In the genomic region with DNA sequence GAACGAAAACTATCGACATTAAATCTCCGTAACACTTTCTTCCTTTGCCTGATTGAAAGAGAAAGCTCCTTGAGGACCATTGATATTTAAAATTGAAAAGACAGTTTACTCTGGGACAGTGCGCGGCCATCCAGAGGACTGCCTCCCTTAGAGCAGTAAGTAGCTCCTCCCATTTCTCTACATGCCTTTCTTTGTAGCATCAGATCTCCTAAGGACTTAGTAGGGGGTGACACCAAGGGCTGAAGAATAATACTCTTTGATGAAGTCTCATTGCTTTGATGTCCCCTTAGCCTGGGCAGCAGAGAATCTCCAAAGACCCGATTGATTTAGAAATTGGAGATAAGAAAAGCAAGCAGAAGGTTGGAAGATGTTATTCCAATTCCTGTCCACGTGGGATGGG, we compare ENCODE assay signal across 14 mouse cellular contexts. TPM values are rescaled to one million over a fixed set of nuclear protein-coding genes. Genes with fewer than 3 reads are reported as not detected.
A peak's percentile ranks its signal among the peaks of the same experiment; 100 is the strongest.
DNase-seq lines count a peak whose midpoint lies in the region; ATAC-seq lines count a peak whose summit lies in the region.
"Had no signal": no experiment of that assay in that cellular context is flagged by ENCODE, and none has a peak within 500 bp of the region (broad histone marks: within the 10 kb centered on the region; RNA-seq: fewer than 3 reads in every experiment).

No protein-coding gene starts in this region.

- H3K27ac ChIP-seq in intestine, embryonic 14.5 days (ENCODE audit: low read depth), result no peak overlapping the region
- no peak overlapping the region for H3K27ac ChIP-seq in intestine, embryonic 15.5 days
- H3K27ac ChIP-seq in forebrain, embryonic 13.5 days, result no peak overlapping the region
- peak overlapping the region; percentile 4; the same call in 1 of the 2 replicates for H3K27ac ChIP-seq in midbrain, embryonic 12.5 days (replicated peaks)

- H3K36me3 ChIP-seq in intestine, embryonic 14.5 days (ENCODE audit: control insufficient read depth, insufficient read depth, low read length), result no peaks in the 10 kb centered on the region
- H3K36me3 ChIP-seq in intestine, embryonic 15.5 days, result no peaks in the 10 kb centered on the region
- H3K36me3 ChIP-seq in forebrain, embryonic 13.5 days (ENCODE audit: poor library complexity, severe bottlenecking), result peaks cover 16% of the 10 kb centered on the region
- H3K36me3 ChIP-seq in midbrain, embryonic 12.5 days, result peaks cover 16% of the 10 kb centered on the region

- DNase-seq in intestine, embryonic 14.5 days (ENCODE audit: low spot score), result no peak
- DNase-seq in embryo, embryonic 10 days (ENCODE audit: low spot score), result peak; percentile 67
- no peak for DNase-seq in cerebellum, postnatal 4 days (ENCODE audit: low spot score in 2 of 2)
- no peak for DNase-seq in right cerebral cortex, postnatal 25 days
- DNase-seq: cerebellum, postnatal 25 days; kidney, adult 2 months; right cerebral cortex, postnatal 14 days; thymus, adult 18-20 months had no signal

- H3K27me3 ChIP-seq in intestine, embryonic 14.5 days (replicated peaks; ENCODE audit: control insufficient read depth, insufficient read depth, low read length), result no peaks in the 10 kb centered on the region
- H3K27me3 ChIP-seq in intestine, embryonic 15.5 days (replicated peaks), result no peaks in the 10 kb centered on the region
- no peaks in the 10 kb centered on the region for H3K27me3 ChIP-seq in forebrain, embryonic 13.5 days
- no peaks in the 10 kb centered on the region for H3K27me3 ChIP-seq in midbrain, embryonic 12.5 days
- H3K27me3 ChIP-seq: CH12.LX had no signal

- ATAC-seq in intestine, embryonic 14.5 days (replicated peaks; ENCODE audit: low FRiP score, low TSS enrichment, low read depth), result no peak
- ATAC-seq in intestine, embryonic 15.5 days, result no peak
- peak; percentile 65; the same call in 1 of the 2 replicates for ATAC-seq in forebrain, embryonic 13.5 days
- ATAC-seq in midbrain, embryonic 12.5 days (ENCODE audit: low FRiP score, low read depth), result peak; percentile 75
- no peak for ATAC-seq in inflammation-experienced regulatory T-cells, adult 6 months

- 14% methylated on average over 7 of the region's 7 CpGs for WGBS in intestine, embryonic 14.5 days
- 19% methylated on average over 7 of the region's 7 CpGs for WGBS in intestine, embryonic 15.5 days
- whole genome bisulfite sequencing in forebrain, embryonic 13.5 days, result 6% methylated on average over 7 of the region's 7 CpGs
- 1% methylated on average over 7 of the region's 7 CpGs for WGBS in midbrain, embryonic 12.5 days

- H3K4me1 ChIP-seq in intestine, embryonic 14.5 days (replicated peaks; ENCODE audit: control insufficient read depth, insufficient read depth, low read length), result peaks cover 15% of the 10 kb centered on the region
- H3K4me1 ChIP-seq in intestine, embryonic 15.5 days (replicated peaks), result 0 out of 2 replicates have a peak, but pooled peaks cover 2% of the 10 kb centered on the region
- peaks cover 33% of the 10 kb centered on the region for H3K4me1 ChIP-seq in forebrain, embryonic 13.5 days
- H3K4me1 ChIP-seq in midbrain, embryonic 12.5 days, result peaks cover 24% of the 10 kb centered on the region

- H3K4me3 ChIP-seq in intestine, embryonic 14.5 days (ENCODE audit: low read depth, low read length), result no peak overlapping the region
- no peak overlapping the region for H3K4me3 ChIP-seq in intestine, embryonic 15.5 days (replicated peaks)
- no peak overlapping the region for H3K4me3 ChIP-seq in forebrain, embryonic 13.5 days
- no peak overlapping the region for H3K4me3 ChIP-seq in midbrain, embryonic 12.5 days
- H3K4me3 ChIP-seq: myocyte had no signal

- peak overlapping the region; percentile 28 for H3K4me2 ChIP-seq in intestine, embryonic 14.5 days (ENCODE audit: low read length)
- H3K4me2 ChIP-seq in intestine, embryonic 15.5 days (replicated peaks), result no peak overlapping the region
- H3K4me2 ChIP-seq in forebrain, embryonic 13.5 days, result peak overlapping the region; percentile 33
- peak overlapping the region; percentile 19 for H3K4me2 ChIP-seq in midbrain, embryonic 12.5 days (replicated peaks)

- H3K9me3 ChIP-seq in intestine, embryonic 14.5 days (ENCODE audit: control insufficient read depth, low read length), result no peaks in the 10 kb centered on the region
- H3K9me3 ChIP-seq in intestine, embryonic 15.5 days, result no peaks in the 10 kb centered on the region
- no peaks in the 10 kb centered on the region for H3K9me3 ChIP-seq in forebrain, embryonic 13.5 days (replicated peaks)
- H3K9me3 ChIP-seq in midbrain, embryonic 12.5 days, result no peaks in the 10 kb centered on the region

- H3K9ac ChIP-seq in intestine, embryonic 14.5 days (ENCODE audit: low read length), result no peak overlapping the region
- H3K9ac ChIP-seq in intestine, embryonic 15.5 days, result no peak overlapping the region
- no peak overlapping the region for H3K9ac ChIP-seq in forebrain, embryonic 13.5 days
- H3K9ac ChIP-seq in midbrain, embryonic 12.5 days (replicated peaks), result no peak overlapping the region

RNA-seq across cellular contexts. Expression of gene Cxadr, which starts 20.3 kb away (rescaled TPM):
- polyA plus RNA-seq in intestine, embryonic 14.5 days (2014; fragmentation: Nextera tagmentation; extraction: Ambion mirVana), result 35.9 and 37.6 TPM in 2 replicates
- polyA plus RNA-seq in intestine, embryonic 15.5 days (2015; fragmentation: Nextera tagmentation; extraction: Ambion mirVana), result 50.6 and 53.7 TPM in 2 replicates
- polyA plus RNA-seq in forebrain, embryonic 13.5 days (2015; fragmentation: Nextera tagmentation; extraction: Ambion mirVana), result 101 and 110 TPM in 2 replicates
- polyA plus RNA-seq in midbrain, embryonic 12.5 days (2016; fragmentation: Nextera tagmentation; extraction: Ambion mirVana), result 116 and 122 TPM in 2 replicates
- 1 to 10 TPM in 2 of 3 experiments, under 1 TPM in 1; 0.65 to 1.5 (median 1.1) TPM for polyA plus RNA-seq in inflammation-experienced regulatory T-cells, adult 6 months (2017; shearing (Covaris generic))

RNA-seq across cellular contexts. Expression of gene Btg3, which starts 55.4 kb away (rescaled TPM):
- polyA plus RNA-seq in intestine, embryonic 14.5 days (2014; fragmentation: Nextera tagmentation; extraction: Ambion mirVana), result 37.1 and 40.5 TPM in 2 replicates
- 35.9 and 42.0 TPM in 2 replicates for polyA plus RNA-seq in intestine, embryonic 15.5 days (2015; fragmentation: Nextera tagmentation; extraction: Ambion mirVana)
- polyA plus RNA-seq in forebrain, embryonic 13.5 days (2015; fragmentation: Nextera tagmentation; extraction: Ambion mirVana), result 31.6 and 35.8 TPM in 2 replicates
- polyA plus RNA-seq in midbrain, embryonic 12.5 days (2016; fragmentation: Nextera tagmentation; extraction: Ambion mirVana), result 43.6 and 47.0 TPM in 2 replicates
- polyA plus RNA-seq in inflammation-experienced regulatory T-cells, adult 6 months (2017; shearing (Covaris generic)), result 10 to 100 TPM in 1 of 3 experiments, 1 to 10 TPM in 2; 6.6 to 12.3 (median 8.0) TPM

Comparison
In these comparisons a context has a peak if more than half of its experiments do, and no peak if none do; other contexts are left out.
1. ATAC-seq: peak in forebrain, embryonic 13.5 days (single experiment) and midbrain, embryonic 12.5 days (single experiment); none in intestine, embryonic 14.5 days (single experiment), intestine, embryonic 15.5 days (single experiment) and inflammation-experienced regulatory T-cells, adult 6 months (single experiment).
2. RNA of gene Cxadr, which starts 20.3 kb away (polyA plus RNA-seq): 116 to 122 TPM in midbrain, embryonic 12.5 days, 101 to 110 TPM in forebrain, embryonic 13.5 days, 50.6 to 53.7 TPM in intestine, embryonic 15.5 days and 35.9 to 37.6 TPM in intestine, embryonic 14.5 days; 0.65 to 1.5 TPM in inflammation-experienced regulatory T-cells, adult 6 months; every median in the first group is over 10 times any median in the second.